Mouse (Mus musculus): ENCODE results near the gene Grasp.

GRCm38 (mm10) chr15:101231648-101232180 lies 7.7 kb downstream of the Grasp start:
- TF ChIP-seq POLR2A (IDR thresholded peaks at IDR 0.05; ENCODE audit: insufficient read depth, low read depth, low read length) = no peak
- no peak for TF ChIP-seq CTCF (IDR thresholded peaks at IDR 0.05)
- TF ChIP-seq EP300 (IDR thresholded peaks at IDR 0.05; ENCODE audit: insufficient read depth, low read depth, low read length) = no peak

Data from heart, adult 2 months (tissue).